Mouse (Mus musculus) small intestine, adult 2 months (tissue): Measurements from ENCODE around the gene Vasn.

Experiments
- CTCF ChIP-seq: fragments of 200-500 bp; IDR thresholded peaks from 2 replicates; pipeline ENCODE4 v1.5.1; 2012; ENCODE audit warnings: low read depth, mild to moderate bottlenecking, control low read depth, inconsistent platforms, low read length, moderate library complexity, mixed read lengths; ENCODE audit not compliant: insufficient replicate concordance, insufficient read length; ENCODE audit errors: extremely low read depth
- POLR2A ChIP-seq: fragments of 200-500 bp; IDR thresholded peaks from 2 replicates; pipeline ENCODE4 v1.6.1; 2012; ENCODE audit warnings: low read depth, mild to moderate bottlenecking, control low read depth, inconsistent platforms, low read length, moderate library complexity

DNA sequence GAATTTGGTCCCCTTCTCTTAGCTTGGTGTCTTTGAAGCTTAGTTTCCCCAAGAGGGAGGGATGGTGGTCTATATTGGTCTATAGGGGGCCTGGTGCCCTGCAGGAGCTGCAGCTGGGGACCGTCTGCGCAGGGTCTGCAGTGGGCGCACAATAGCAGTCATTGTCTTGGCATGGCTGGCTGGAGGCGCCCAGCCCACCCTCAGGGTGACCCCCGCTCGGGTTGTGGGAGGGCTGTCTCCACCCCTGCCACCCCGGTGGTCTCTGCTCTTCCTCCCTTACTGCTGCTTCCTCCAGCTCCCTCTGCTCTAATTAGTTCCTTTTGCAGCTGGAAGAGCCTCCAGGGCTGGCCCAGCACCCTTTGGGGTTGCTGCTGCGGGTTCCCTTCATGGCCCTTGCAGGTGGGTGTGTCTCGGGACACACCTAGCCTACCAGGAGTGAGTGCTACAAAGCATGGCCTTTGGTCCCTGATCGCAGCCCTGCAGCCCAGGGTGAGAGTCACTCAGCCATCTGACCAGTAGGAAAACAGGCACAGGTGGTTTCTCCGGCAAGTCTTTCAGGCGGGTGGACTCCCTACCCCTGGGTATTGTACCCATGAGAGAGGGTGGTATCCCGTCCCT lies 34.1 kb upstream of the Vasn start:
- TF ChIP-seq CTCF = no peak
- no peak for TF ChIP-seq POLR2A
